Mouse (Mus musculus): Measurements from ENCODE around the gene B230217C12Rik.

Gene B230217C12Rik

DNA sequence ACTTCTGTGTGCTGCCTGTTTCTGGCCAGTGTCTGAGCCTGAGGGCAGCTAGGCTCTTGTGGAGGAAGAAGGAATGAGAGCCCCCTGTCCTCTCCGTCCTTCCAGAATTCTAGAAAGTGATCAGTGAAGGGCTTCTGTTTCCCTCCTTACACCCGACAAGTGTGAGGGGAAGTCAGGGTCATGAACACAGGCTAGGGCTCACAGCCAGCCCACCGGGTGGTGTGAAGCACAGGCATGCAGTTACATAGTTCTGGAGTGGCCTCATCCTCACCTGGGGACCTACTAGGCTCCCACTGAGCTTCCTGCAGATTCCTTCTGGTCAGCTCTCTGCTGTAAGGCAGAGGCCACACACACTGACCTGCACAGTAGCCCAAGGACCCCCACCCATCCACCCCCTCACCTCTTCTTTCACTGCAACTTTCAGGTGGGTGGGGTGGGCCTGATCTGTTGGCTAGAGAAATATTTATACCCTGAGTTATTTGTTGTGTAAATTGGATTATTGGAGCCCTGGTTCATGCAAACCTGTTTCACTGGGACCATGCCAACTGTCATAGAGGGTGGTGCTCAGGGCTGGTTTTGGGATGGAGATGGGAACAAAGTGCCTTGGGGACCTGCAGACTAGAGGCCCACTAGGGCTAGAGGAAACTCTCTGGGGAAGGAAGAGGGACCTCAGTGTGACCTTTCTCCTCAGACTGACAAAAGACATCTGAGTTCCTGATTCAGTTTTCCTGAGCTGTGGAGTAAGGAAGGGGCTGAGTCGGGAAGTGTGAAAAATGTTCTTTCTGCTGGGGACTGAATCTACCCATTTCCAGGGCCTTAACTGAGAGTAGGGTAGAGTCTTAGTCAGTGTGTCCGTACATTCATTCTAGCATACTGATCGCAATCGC is 31.1 kb upstream of the B230217C12Rik start:
- no peak for DNase-seq (ENCODE audit: low spot score)

GRCm38 (mm10) chr11:97810356-97810755 is 30.2 kb upstream of the B230217C12Rik start:
- no peak for DNase-seq (ENCODE audit: low spot score)

GRCm38 (mm10) chr11:97810970-97811369 is 29.6 kb upstream of the B230217C12Rik start:
- no peak for DNase-seq (ENCODE audit: low spot score)

DNA sequence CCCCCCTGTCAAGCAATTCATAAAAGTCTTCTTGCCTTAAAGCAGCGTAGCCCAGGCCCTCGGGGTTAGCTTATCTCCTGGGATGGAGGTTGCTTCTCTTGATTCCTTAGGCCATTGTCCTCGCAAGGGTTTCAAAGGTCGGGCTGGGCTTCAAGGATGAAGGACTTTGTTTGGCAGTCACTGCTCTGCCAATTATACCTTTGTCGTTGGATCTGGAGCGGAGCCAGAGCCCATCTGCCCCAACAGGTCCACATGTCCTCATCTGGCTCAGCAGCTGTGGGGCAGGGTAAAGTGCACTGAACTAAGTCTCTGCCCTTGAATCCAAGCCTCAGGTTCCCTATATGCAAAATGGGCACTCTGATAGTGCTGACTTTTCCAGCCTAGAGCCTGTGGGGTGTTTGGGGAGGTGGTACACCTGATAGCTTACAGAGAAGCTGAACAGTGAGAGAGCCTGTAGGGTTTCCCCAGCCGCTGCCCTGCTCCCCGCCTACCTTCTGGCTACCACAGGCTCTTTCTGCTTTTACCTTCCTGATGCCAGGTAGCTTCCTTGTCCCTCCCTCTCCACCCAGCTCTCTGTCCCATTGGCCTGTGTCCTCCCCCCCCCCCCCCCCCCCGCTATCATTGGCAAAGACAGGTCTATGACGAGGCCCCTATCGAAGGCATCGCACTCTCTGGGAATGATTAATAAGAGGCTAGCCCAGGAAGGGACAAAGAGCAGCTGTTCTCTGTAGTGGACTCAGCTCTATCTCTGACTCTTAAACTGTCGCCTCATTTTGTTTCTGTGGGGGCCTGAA is 28.8 kb upstream of the B230217C12Rik start:
- no peak for DNase-seq (ENCODE audit: low spot score)

DNA sequence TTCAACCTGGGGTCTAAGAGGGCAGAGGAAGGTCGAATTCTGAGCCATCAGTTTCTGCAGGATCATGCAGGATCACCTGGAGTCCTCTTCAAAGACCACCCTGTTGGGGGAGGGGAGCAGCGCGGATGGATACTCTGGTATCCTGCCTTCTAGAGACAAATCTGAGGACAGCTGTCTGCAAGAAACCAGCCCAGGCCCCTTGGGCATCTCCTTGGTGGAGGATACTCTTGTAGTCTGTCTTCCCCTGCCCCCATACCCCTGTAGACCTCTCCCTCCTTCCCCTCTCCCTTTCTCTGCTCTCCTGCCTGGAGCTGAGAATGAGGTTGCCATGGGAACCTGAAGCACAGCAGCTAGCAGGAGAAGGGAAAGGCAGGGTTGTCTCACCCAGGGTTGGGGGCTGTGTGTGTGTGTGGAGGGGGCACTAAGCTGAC is 28.1 kb upstream of the B230217C12Rik start:
- no peak for DNase-seq (ENCODE audit: low spot score)

DNA sequence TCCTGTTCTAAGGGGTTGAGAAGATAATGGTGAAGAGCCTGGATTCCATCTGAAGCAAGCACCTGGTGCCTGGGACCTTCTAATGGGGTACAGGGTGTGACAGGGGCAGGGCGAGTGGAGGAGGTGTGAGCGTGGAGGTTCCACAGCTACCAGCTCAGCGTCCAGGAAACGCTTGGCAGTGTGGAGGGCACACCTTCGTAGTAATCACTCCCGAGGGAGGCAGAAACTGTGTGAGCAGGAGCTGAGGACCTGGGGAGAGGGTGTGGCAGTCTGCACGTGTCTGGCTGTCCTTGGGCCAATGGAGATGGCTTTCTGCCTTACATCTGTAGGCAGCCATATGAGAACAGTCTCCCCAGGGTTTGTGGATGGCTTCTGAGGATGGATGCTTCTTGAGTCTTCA is 27.5 kb upstream of the B230217C12Rik start:
- no peak for DNase-seq (ENCODE audit: low spot score)

GRCm38 (mm10) chr11:97813746-97814515 is 26.6 kb upstream of the B230217C12Rik start:
- no peak for DNase-seq (ENCODE audit: low spot score)

- DNase-seq (ENCODE audit: low spot score) = no peak
These were observed 24.8 kb upstream of the B230217C12Rik start for GRCm38 (mm10) chr11:97815736-97816135.

GRCm38 (mm10) chr11:97816176-97816575 is 24.4 kb upstream of the B230217C12Rik start:
- no peak for DNase-seq (ENCODE audit: low spot score)

GRCm38 (mm10) chr11:97816916-97817315 is 23.7 kb upstream of the B230217C12Rik start:
- peak; percentile 68 for DNase-seq (ENCODE audit: low spot score)

GRCm38 (mm10) chr11:97817379-97817778 is 23.2 kb upstream of the B230217C12Rik start:
- DNase-seq (ENCODE audit: low spot score) = peak; percentile 59

DNA sequence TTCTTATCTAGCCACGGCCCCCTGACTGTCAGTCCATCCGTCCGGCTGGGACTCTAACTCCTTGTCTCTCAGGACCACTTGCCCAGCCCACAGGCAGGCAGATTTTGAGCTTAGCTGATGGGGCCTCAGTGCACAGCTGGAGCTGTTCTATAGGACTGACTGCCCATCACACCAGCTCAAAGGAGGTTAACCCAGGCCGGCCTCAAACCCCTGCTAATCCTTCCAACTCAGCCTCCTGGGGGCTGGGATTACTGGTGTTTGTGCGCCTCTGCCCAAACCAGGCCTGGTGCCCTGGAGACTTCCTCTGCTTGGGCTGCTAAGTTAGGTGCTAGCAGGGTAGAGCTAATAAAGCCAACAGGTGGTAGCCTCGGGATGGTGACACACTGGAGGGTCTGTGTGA is 22.6 kb upstream of the B230217C12Rik start:
- DNase-seq (ENCODE audit: low spot score) = no peak

- DNase-seq (ENCODE audit: low spot score) = no peak
These were observed 22.0 kb upstream of the B230217C12Rik start for GRCm38 (mm10) chr11:97818571-97818970.

- DNase-seq (ENCODE audit: low spot score) = no peak
These were observed 21.5 kb upstream of the B230217C12Rik start for GRCm38 (mm10) chr11:97819102-97819501.

GRCm38 (mm10) chr11:97819923-97820322 is 20.7 kb upstream of the B230217C12Rik start:
- DNase-seq (ENCODE audit: low spot score) = no peak

GRCm38 (mm10) chr11:97820840-97821239 is 19.7 kb upstream of the B230217C12Rik start:
- DNase-seq (ENCODE audit: low spot score) = no peak

DNA sequence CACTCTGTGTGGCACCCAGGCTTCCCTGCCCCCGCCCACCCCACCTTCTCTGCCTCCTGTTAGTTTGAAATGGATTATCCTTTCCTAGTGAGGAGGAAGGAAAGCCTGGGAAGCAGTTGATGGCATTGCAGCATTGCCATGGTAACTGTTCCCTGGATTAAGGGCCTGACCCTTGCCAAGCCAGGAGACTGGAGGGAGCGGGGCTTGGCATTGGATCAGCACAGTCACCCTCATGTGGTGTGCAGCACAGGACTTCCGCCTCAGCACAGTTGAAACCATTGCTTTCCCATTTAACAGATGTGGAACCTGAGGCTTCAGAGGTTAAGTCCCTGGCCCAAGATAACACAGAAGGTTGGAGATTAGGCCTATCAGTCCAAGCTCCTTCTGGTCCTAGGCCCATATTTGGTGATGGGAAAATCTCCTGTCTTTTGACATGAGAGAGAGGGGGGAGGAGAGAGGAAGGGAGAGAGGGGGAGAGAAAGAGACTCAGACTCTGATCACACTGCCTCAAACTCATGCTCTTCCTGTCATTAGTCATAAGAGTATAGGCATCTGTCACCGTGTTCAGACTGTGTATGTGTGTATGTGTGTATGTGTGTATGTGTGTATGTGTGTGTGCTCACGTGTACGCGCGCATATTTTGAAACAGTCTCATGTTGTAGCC is 19.0 kb upstream of the B230217C12Rik start:
- DNase-seq (ENCODE audit: low spot score) = no peak

GRCm38 (mm10) chr11:97822840-97823603 is 17.6 kb upstream of the B230217C12Rik start:
- DNase-seq (ENCODE audit: low spot score) = no peak

GRCm38 (mm10) chr11:97824168-97824567 is 16.4 kb upstream of the B230217C12Rik start:
- no peak for DNase-seq (ENCODE audit: low spot score)

DNA sequence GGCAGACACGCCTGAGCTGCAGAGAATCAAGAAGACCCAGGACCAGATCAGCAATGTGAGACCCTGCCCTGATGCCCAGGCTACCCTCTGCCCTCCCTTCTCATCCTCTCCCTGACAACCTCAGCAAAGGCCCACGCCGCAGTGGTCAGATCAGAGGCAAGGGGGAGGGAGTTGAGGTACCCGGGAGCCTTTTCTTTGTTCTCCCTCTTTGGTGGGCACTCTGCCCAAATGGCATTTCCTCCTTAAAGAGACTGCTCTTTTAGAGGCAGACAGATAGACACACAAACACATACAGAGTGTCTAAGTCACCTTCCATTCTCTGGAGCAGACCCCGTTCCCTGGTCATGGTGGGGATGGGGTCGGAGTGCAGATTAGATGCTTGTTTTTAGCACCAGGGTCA is 15.7 kb upstream of the B230217C12Rik start:
- no peak for DNase-seq (ENCODE audit: low spot score)

- no peak for DNase-seq (ENCODE audit: low spot score)
These were observed 15.3 kb upstream of the B230217C12Rik start for GRCm38 (mm10) chr11:97825295-97825694.

All from ovary, postnatal 36 days (tissue).